Mouse (Mus musculus) urinary bladder, adult 18-20 months (tissue): ENCODE results near the gene Lrrk2.
"Not testable (repeated sequence)": the region's sequence is repeated elsewhere in the genome, so short reads cannot be mapped to it uniquely, and the experiment has no call there.

Source experiments
- DNase-seq, 2 experiments: peaks; one replicate each; pipeline ENCODE4 v3.0.0; 2022; ENCODE audit warnings: low spot score in 2 of 2, mixed read lengths in 2 of 2

Lrrk2 gene

DNA sequence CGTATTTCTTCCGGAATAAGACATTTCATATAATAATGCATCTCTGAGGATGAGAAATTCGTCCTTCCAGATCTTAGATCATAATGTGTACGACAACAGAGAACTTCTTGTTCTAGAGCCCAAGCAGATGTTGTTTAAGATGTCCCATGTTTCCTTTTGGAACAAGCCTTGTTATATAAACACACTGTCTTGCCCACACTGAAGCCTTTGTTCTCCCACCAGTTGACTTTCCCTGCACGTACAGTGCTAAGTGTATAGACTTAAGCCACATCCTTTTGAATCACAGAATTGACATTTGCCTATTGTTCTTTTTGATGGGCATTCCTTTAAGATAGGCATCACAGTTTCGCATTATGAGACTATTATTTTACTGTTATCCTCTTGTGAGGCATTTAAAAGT lies 162.3 kb downstream of the Lrrk2 start:
- DNase-seq = no peak

DNA sequence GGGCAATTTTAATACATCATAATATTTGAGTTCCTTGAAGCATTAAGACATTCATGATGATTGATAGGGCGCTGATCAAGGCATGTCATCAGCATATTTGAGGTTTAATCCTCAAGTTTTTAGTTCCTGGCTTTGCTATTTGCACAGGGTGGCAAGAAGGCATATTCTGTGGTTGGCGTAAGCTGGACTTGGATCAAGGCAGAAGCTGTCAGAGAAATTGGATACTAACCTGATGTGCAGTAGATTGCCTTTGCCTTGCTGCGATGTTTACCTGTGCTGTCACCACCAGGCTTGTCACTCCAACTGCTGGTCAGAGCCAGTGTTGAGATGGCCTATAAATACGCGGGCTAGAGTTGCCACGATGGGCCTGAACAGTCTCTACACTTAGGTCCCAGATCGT lies 165.0 kb downstream of the Lrrk2 start, which contains the start of gene Smgc:
Gene Smgc (plus strand): TSS at position 301 of the 400 bp plus-strand sequence.
- no peak for DNase-seq

DNA sequence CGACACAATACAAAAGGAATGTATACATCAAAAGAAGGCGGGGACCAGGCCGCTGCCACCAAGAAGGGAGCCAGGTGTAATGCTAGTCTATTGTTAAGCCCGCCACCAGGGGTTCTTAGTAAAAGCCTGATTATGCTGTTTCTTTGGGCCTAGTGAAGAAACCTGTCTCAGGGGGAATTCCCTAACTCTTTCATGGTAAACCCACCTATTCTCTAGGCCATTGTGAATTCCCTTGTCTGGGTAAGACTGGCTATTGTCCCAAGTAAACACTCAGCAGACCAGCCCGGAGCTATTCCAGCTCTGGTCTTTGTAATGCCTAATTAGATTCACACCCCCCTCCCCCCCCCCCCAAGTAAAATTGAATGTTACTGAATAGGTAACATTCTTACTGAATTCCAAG lies 191.2 kb downstream of the Lrrk2 start:
- DNase-seq = not testable (repeated sequence)
